ENCODE assay signal across 9 mouse cellular contexts in genomic region chr2:150770747-150771146, GRCm38 (mm10). TPM values are rescaled to one million over a fixed set of nuclear protein-coding genes. Genes with fewer than 3 reads are reported as not detected.
DNase-seq lines count a peak whose midpoint lies in the region; ATAC-seq and TF ChIP-seq lines count a peak whose summit lies in the region.
"Had no signal": no experiment of that assay in that cellular context is flagged by ENCODE, and none has a peak within 500 bp of the region (broad histone marks: within the 10 kb centered on the region; RNA-seq: fewer than 3 reads in every experiment).

No protein-coding gene starts in this region.

- H3K9ac ChIP-seq in embryonic facial prominence, embryonic 12.5 days, result no peak overlapping the region
- H3K9ac ChIP-seq in heart, embryonic 14.5 days (ENCODE audit: low read length), result peak overlapping the region; percentile 54; the same call in 1 of the 2 replicates
- peak overlapping the region; percentile 22; the same call in 1 of the 2 replicates for H3K9ac ChIP-seq in kidney, embryonic 16.5 days (replicated peaks; ENCODE audit: low read length)
- no peak overlapping the region for H3K9ac ChIP-seq in midbrain, embryonic 14.5 days (replicated peaks; ENCODE audit: low read length)
- H3K9ac ChIP-seq: liver, embryonic 15.5 days had no signal

- POLR2A ChIA-PET in Patski (lab: Charles Lee), result no interaction called here

- no peak for DNase-seq in embryonic facial prominence, embryonic 10.5 days (ENCODE audit: low spot score)
- no peak for DNase-seq in Patski (ENCODE audit: low read depth, low spot score)
- DNase-seq in midbrain, embryonic 14.5 days, result peak; percentile 49

- no peak overlapping the region for H3K4me2 ChIP-seq in embryonic facial prominence, embryonic 12.5 days (replicated peaks)
- peak overlapping the region; percentile 14; the same call in 1 of the 2 replicates for H3K4me2 ChIP-seq in heart, embryonic 14.5 days (ENCODE audit: low read length)
- no peak overlapping the region for H3K4me2 ChIP-seq in kidney, embryonic 16.5 days (replicated peaks; ENCODE audit: low read depth, low read length)
- H3K4me2 ChIP-seq in midbrain, embryonic 14.5 days (ENCODE audit: low read length), result no peak overlapping the region
- H3K4me2 ChIP-seq: liver, embryonic 15.5 days had no signal

- peak overlapping the region; percentile 55 for H3K27ac ChIP-seq in embryonic facial prominence, embryonic 12.5 days
- no peak overlapping the region for H3K27ac ChIP-seq in embryonic facial prominence, embryonic 10.5 days (replicated peaks)
- H3K27ac ChIP-seq in heart, embryonic 14.5 days (replicated peaks in 1 of 2; ENCODE audit: control insufficient read depth in 1 of 2, insufficient read depth in 1 of 2, low read depth in 2 of 2, low read length in 2 of 2), result peak overlapping the region; percentile 92 to 96
- peak overlapping the region; percentile 73 for H3K27ac ChIP-seq in kidney, embryonic 16.5 days (ENCODE audit: low read length)
- no peak overlapping the region; the same call in 1 of the 2 replicates for H3K27ac ChIP-seq in midbrain, embryonic 14.5 days (replicated peaks; ENCODE audit: low read depth, low read length)
- H3K27ac ChIP-seq: liver, embryonic 15.5 days had no signal

- WGBS in embryonic facial prominence, embryonic 12.5 days, result 52% methylated on average over 1 of the region's 1 CpGs
- WGBS in embryonic facial prominence, embryonic 10.5 days, result 86% methylated on average over 1 of the region's 1 CpGs
- 26% methylated on average over 1 of the region's 1 CpGs for WGBS in heart, embryonic 14.5 days
- 26% methylated on average over 1 of the region's 1 CpGs for WGBS in kidney, embryonic 16.5 days
- WGBS in midbrain, embryonic 14.5 days, result 73% methylated on average over 1 of the region's 1 CpGs

- peaks cover 5% of the 10 kb centered on the region; the same call in 1 of the 2 replicates for H3K4me1 ChIP-seq in embryonic facial prominence, embryonic 12.5 days
- no peaks in the 10 kb centered on the region for H3K4me1 ChIP-seq in embryonic facial prominence, embryonic 10.5 days
- peaks cover 66 to 78% of the 10 kb centered on the region in 2 experiments for H3K4me1 ChIP-seq in heart, embryonic 14.5 days (ENCODE audit: control insufficient read depth in 2 of 2, insufficient read depth in 2 of 2, low read length in 2 of 2)
- H3K4me1 ChIP-seq in kidney, embryonic 16.5 days (ENCODE audit: insufficient read depth, low read length), result peaks cover 25% of the 10 kb centered on the region
- H3K4me1 ChIP-seq in midbrain, embryonic 14.5 days (ENCODE audit: control insufficient read depth, insufficient read depth, low read length), result no peaks in the 10 kb centered on the region
- H3K4me1 ChIP-seq: liver, embryonic 15.5 days had no signal

- CTCF ChIA-PET in Patski (lab: Charles Lee), result no interaction called here

- no peak overlapping the region for H3K4me3 ChIP-seq in embryonic facial prominence, embryonic 12.5 days
- H3K4me3 ChIP-seq in embryonic facial prominence, embryonic 10.5 days, result no peak overlapping the region
- H3K4me3 ChIP-seq in heart, embryonic 14.5 days (ENCODE audit: control insufficient read depth in 1 of 2, insufficient read depth in 1 of 2, low read depth in 1 of 2, low read length in 2 of 2), result no peak overlapping the region
- H3K4me3 ChIP-seq in kidney, embryonic 16.5 days (ENCODE audit: low read length), result no peak overlapping the region
- H3K4me3 ChIP-seq in midbrain, embryonic 14.5 days (replicated peaks; ENCODE audit: low read depth, low read length), result no peak overlapping the region
- H3K4me3 ChIP-seq: liver, embryonic 15.5 days had no signal

- TF ChIP-seq CTCF in Patski (IDR thresholded peaks at IDR 0.05), result no peak

- ATAC-seq in embryonic facial prominence, embryonic 12.5 days (ENCODE audit: insufficient number of reproducible peaks, insufficient read depth, low FRiP score, low TSS enrichment), result peak; percentile 83
- peak; percentile 59 for ATAC-seq in Patski
- peak; percentile 83 for ATAC-seq in heart, embryonic 14.5 days (ENCODE audit: insufficient number of reproducible peaks, insufficient read depth, low FRiP score, low read depth)
- peak; percentile 77 for ATAC-seq in kidney, embryonic 16.5 days (ENCODE audit: low FRiP score, low TSS enrichment)
- ATAC-seq in midbrain, embryonic 14.5 days (ENCODE audit: low FRiP score, low TSS enrichment), result peak; percentile 38; the same call in 1 of the 2 replicates
- ATAC-seq in CD4-positive, CD25-positive, alpha-beta regulatory T cell, adult 4 months, result no peak
- no peak for ATAC-seq in granulocyte monocyte progenitor cell, adult 5-6 weeks (replicated peaks; ENCODE audit: poor library complexity, severe bottlenecking)

- in situ Hi-C loops in Patski (cut with MboI; ENCODE audit: low pct_unique_long_range_greater_than_20kb), result no loop called here

- peaks cover 24% of the 10 kb centered on the region for H3K36me3 ChIP-seq in embryonic facial prominence, embryonic 12.5 days
- peaks cover 59% of the 10 kb centered on the region for H3K36me3 ChIP-seq in embryonic facial prominence, embryonic 10.5 days (replicated peaks)
- H3K36me3 ChIP-seq in heart, embryonic 14.5 days (ENCODE audit: control insufficient read depth, insufficient read depth, low read length), result no peaks in the 10 kb centered on the region; the same call in 1 of the 2 replicates
- peaks cover 14% of the 10 kb centered on the region; the same call in 1 of the 2 replicates for H3K36me3 ChIP-seq in kidney, embryonic 16.5 days (ENCODE audit: insufficient read depth, low read length)
- peaks cover 56% of the 10 kb centered on the region for H3K36me3 ChIP-seq in midbrain, embryonic 14.5 days (ENCODE audit: control insufficient read depth, insufficient read depth, low read length)

- H3K9me3 ChIP-seq in embryonic facial prominence, embryonic 12.5 days, result no peaks in the 10 kb centered on the region
- H3K9me3 ChIP-seq in embryonic facial prominence, embryonic 10.5 days, result no peaks in the 10 kb centered on the region
- H3K9me3 ChIP-seq in heart, embryonic 14.5 days (ENCODE audit: control insufficient read depth, low read length), result no peaks in the 10 kb centered on the region
- H3K9me3 ChIP-seq in kidney, embryonic 16.5 days (ENCODE audit: low read length), result no peaks in the 10 kb centered on the region
- no peaks in the 10 kb centered on the region for H3K9me3 ChIP-seq in midbrain, embryonic 14.5 days (ENCODE audit: control insufficient read depth, low read length)
- H3K9me3 ChIP-seq: liver, embryonic 15.5 days had no signal

- no peaks in the 10 kb centered on the region for H3K27me3 ChIP-seq in embryonic facial prominence, embryonic 12.5 days
- no peaks in the 10 kb centered on the region for H3K27me3 ChIP-seq in embryonic facial prominence, embryonic 10.5 days (replicated peaks; ENCODE audit: low read depth, poor library complexity, severe bottlenecking)
- H3K27me3 ChIP-seq in Patski, result no peaks in the 10 kb centered on the region
- H3K27me3 ChIP-seq in heart, embryonic 14.5 days (ENCODE audit: control insufficient read depth, insufficient read depth, low read length), result no peaks in the 10 kb centered on the region
- H3K27me3 ChIP-seq in kidney, embryonic 16.5 days (ENCODE audit: insufficient read depth, low read length), result no peaks in the 10 kb centered on the region
- H3K27me3 ChIP-seq in midbrain, embryonic 14.5 days (ENCODE audit: control insufficient read depth, insufficient read depth, low read length), result no peaks in the 10 kb centered on the region
- H3K27me3 ChIP-seq: liver, embryonic 15.5 days had no signal

RNA-seq across cellular contexts. Expression of gene Pygb, which starts 15.8 kb away (rescaled TPM):
- 89.9 and 95.5 TPM in 2 replicates for polyA plus RNA-seq in embryonic facial prominence, embryonic 12.5 days (2016; fragmentation: Nextera tagmentation; extraction: Ambion mirVana)
- 62.1 and 66.3 TPM in 2 replicates for polyA plus RNA-seq in embryonic facial prominence, embryonic 10.5 days (2016; fragmentation: Nextera tagmentation; extraction: Ambion mirVana)
- polyA plus RNA-seq in Patski (2021), result 66.6 TPM
- 161 and 199 TPM in 2 replicates for polyA plus RNA-seq in heart, embryonic 14.5 days (2014; fragmentation: Nextera tagmentation; extraction: Ambion mirVana)
- 94.4 and 95.6 TPM in 2 replicates for polyA plus RNA-seq in kidney, embryonic 16.5 days (2015; fragmentation: Nextera tagmentation; extraction: Ambion mirVana)
- polyA plus RNA-seq in midbrain, embryonic 14.5 days (2014; fragmentation: Nextera tagmentation; extraction: Ambion mirVana), result 62.2 and 64.5 TPM in 2 replicates
- 10 to 100 TPM; 34.4 to 85.4 TPM for polyA plus RNA-seq in CD4-positive, CD25-positive, alpha-beta regulatory T cell, adult 4 months (2017; shearing (Covaris generic))
- total RNA-seq in granulocyte monocyte progenitor cell, adult 5-6 weeks (2014; fragmentation: Nextera tagmentation), result 18.3 and 18.9 TPM in 2 replicates
- 25.9 and 40.1 TPM in 2 replicates for total RNA-seq in granulocyte monocyte progenitor cell, adult 5-6 weeks (2017)

RNA-seq across cellular contexts. Expression of gene Entpd6, which starts 21.9 kb away (rescaled TPM):
- 31.5 and 32.6 TPM in 2 replicates for polyA plus RNA-seq in embryonic facial prominence, embryonic 12.5 days (2016; fragmentation: Nextera tagmentation; extraction: Ambion mirVana)
- 30.7 and 37.1 TPM in 2 replicates for polyA plus RNA-seq in embryonic facial prominence, embryonic 10.5 days (2016; fragmentation: Nextera tagmentation; extraction: Ambion mirVana)
- 8.9 TPM for polyA plus RNA-seq in Patski (2021)
- 18.5 and 18.6 TPM in 2 replicates for polyA plus RNA-seq in heart, embryonic 14.5 days (2014; fragmentation: Nextera tagmentation; extraction: Ambion mirVana)
- 34.8 TPM in 2 replicates for polyA plus RNA-seq in kidney, embryonic 16.5 days (2015; fragmentation: Nextera tagmentation; extraction: Ambion mirVana)
- polyA plus RNA-seq in midbrain, embryonic 14.5 days (2014; fragmentation: Nextera tagmentation; extraction: Ambion mirVana), result 46.1 and 50.8 TPM in 2 replicates
- polyA plus RNA-seq in CD4-positive, CD25-positive, alpha-beta regulatory T cell, adult 4 months (2017; shearing (Covaris generic)), result 10 to 100 TPM; 30.1 to 49.1 TPM
- total RNA-seq in granulocyte monocyte progenitor cell, adult 5-6 weeks (2014; fragmentation: Nextera tagmentation), result 15.8 and 17.0 TPM in 2 replicates
- 14.7 and 15.6 TPM in 2 replicates for total RNA-seq in granulocyte monocyte progenitor cell, adult 5-6 weeks (2017)

Comparison
In these comparisons a context has a peak if more than half of its experiments do, and no peak if none do; other contexts are left out.
1. H3K27ac ChIP-seq: peak in embryonic facial prominence, embryonic 12.5 days (single experiment), heart, embryonic 14.5 days (2 of 2) and kidney, embryonic 16.5 days (single experiment); none in embryonic facial prominence, embryonic 10.5 days (single experiment) and midbrain, embryonic 14.5 days (single experiment).
2. ATAC-seq: peak in embryonic facial prominence, embryonic 12.5 days (single experiment), Patski (single experiment), heart, embryonic 14.5 days (single experiment), kidney, embryonic 16.5 days (single experiment) and midbrain, embryonic 14.5 days (single experiment); none in CD4-positive, CD25-positive, alpha-beta regulatory T cell, adult 4 months (single experiment) and granulocyte monocyte progenitor cell, adult 5-6 weeks (single experiment).
3. H3K9ac ChIP-seq: peak in heart, embryonic 14.5 days (single experiment) and kidney, embryonic 16.5 days (single experiment); none in embryonic facial prominence, embryonic 12.5 days (single experiment) and midbrain, embryonic 14.5 days (single experiment).